Comparison of ENCODE assay signal across 16 mouse cellular contexts in the genomic region with DNA sequence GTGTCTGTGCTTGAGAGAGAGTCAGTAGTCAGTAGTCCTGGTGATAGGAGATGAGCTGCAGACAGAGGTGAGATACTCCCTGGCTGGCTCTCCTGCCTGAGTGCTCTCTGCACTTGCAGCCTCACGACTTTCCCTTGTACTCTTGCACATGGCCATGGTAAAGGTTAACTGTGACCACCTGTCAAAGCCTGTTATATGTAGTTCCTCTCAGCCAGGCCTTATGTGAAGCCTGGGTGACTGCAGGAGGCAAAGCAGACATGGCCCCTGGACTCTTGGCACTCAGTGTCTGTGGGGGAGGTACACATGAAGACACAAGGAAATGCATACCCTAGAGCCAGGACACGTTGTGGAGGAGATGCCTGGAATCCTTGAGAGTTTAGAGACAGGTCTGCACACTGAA. TPM values are rescaled to one million over a fixed set of nuclear protein-coding genes. Genes with fewer than 3 reads are reported as not detected.
DNase-seq lines count a peak whose midpoint lies in the region; ATAC-seq lines count a peak whose summit lies in the region.
"Had no signal": no experiment of that assay in that cellular context is flagged by ENCODE, and none has a peak within 500 bp of the region (broad histone marks: within the 10 kb centered on the region; RNA-seq: fewer than 3 reads in every experiment).

No protein-coding gene starts in this region.

- DNase-seq in hindbrain, embryonic 10.5 days (ENCODE audit: low spot score) = peak; percentile 12
- peak; percentile 20 for DNase-seq in embryonic facial prominence, embryonic 10.5 days (ENCODE audit: low spot score)
- DNase-seq in limb, embryonic 11.5 days (ENCODE audit: low spot score) = peak; percentile 37
- no peak for DNase-seq in left cerebral cortex, postnatal 14 days (ENCODE audit: low spot score in 2 of 2)
- DNase-seq in heart, adult 8-10 months (ENCODE audit: low spot score) = no peak
- DNase-seq: cerebellum, adult 11 months; heart, postnatal 36 days; lung, postnatal 4 days; right cerebral cortex, postnatal 4 days; thymus, adult 2 months had no signal

- H3K9ac ChIP-seq in hindbrain, embryonic 12.5 days = no peak overlapping the region
- no peak overlapping the region for H3K9ac ChIP-seq in kidney, embryonic 14.5 days (ENCODE audit: low read depth, low read length)
- H3K9ac ChIP-seq in limb, embryonic 11.5 days (ENCODE audit: low read length) = no peak overlapping the region
- H3K9ac ChIP-seq in midbrain, embryonic 13.5 days (replicated peaks) = no peak overlapping the region
- H3K9ac ChIP-seq: midbrain, embryonic 15.5 days had no signal

- H3K27me3 ChIP-seq in hindbrain, embryonic 10.5 days (ENCODE audit: insufficient read depth, poor library complexity, severe bottlenecking) = no peaks in the 10 kb centered on the region
- no peaks in the 10 kb centered on the region for H3K27me3 ChIP-seq in hindbrain, embryonic 12.5 days
- no peaks in the 10 kb centered on the region for H3K27me3 ChIP-seq in embryonic facial prominence, embryonic 10.5 days (replicated peaks; ENCODE audit: low read depth, poor library complexity, severe bottlenecking)
- H3K27me3 ChIP-seq in kidney, embryonic 14.5 days (ENCODE audit: control insufficient read depth, insufficient read depth, low read length) = no peaks in the 10 kb centered on the region
- no peaks in the 10 kb centered on the region for H3K27me3 ChIP-seq in limb, embryonic 11.5 days (ENCODE audit: control insufficient read depth, insufficient read depth, low read length)
- no peaks in the 10 kb centered on the region for H3K27me3 ChIP-seq in midbrain, embryonic 13.5 days
- H3K27me3 ChIP-seq: midbrain, embryonic 15.5 days had no signal

- no peak overlapping the region for H3K4me3 ChIP-seq in hindbrain, embryonic 10.5 days
- no peak overlapping the region for H3K4me3 ChIP-seq in hindbrain, embryonic 12.5 days
- H3K4me3 ChIP-seq in embryonic facial prominence, embryonic 10.5 days = no peak overlapping the region
- no peak overlapping the region for H3K4me3 ChIP-seq in kidney, embryonic 14.5 days (ENCODE audit: low read length)
- no peak overlapping the region for H3K4me3 ChIP-seq in limb, embryonic 11.5 days (ENCODE audit: low read depth, low read length)
- no peak overlapping the region for H3K4me3 ChIP-seq in midbrain, embryonic 13.5 days (replicated peaks)
- H3K4me3 ChIP-seq: erythroblast, embryonic 14.5 days; midbrain, embryonic 15.5 days had no signal

- H3K4me1 ChIP-seq in hindbrain, embryonic 10.5 days (replicated peaks) = peaks cover 13% of the 10 kb centered on the region
- H3K4me1 ChIP-seq in hindbrain, embryonic 12.5 days = peaks cover 3% of the 10 kb centered on the region
- H3K4me1 ChIP-seq in embryonic facial prominence, embryonic 10.5 days = peaks cover 12% of the 10 kb centered on the region
- peaks cover 16% of the 10 kb centered on the region for H3K4me1 ChIP-seq in kidney, embryonic 14.5 days (ENCODE audit: control insufficient read depth, insufficient read depth, low read length)
- H3K4me1 ChIP-seq in limb, embryonic 11.5 days (ENCODE audit: control insufficient read depth, insufficient read depth, low read length) = peaks cover 4% of the 10 kb centered on the region
- H3K4me1 ChIP-seq in midbrain, embryonic 13.5 days (replicated peaks) = peaks cover 8% of the 10 kb centered on the region

- no peak for ATAC-seq in hindbrain, embryonic 12.5 days (ENCODE audit: low FRiP score)
- peak; percentile 82 for ATAC-seq in kidney, embryonic 14.5 days (ENCODE audit: low FRiP score, low TSS enrichment)
- peak; percentile 35; the same call in 1 of the 2 replicates for ATAC-seq in limb, embryonic 11.5 days (ENCODE audit: insufficient number of reproducible peaks, low FRiP score, low TSS enrichment, low read depth)
- no peak for ATAC-seq in midbrain, embryonic 13.5 days
- ATAC-seq: midbrain, embryonic 15.5 days had no signal

- intact Hi-C loops in left cerebral cortex, postnatal 14 days (cut with DNase I) = no loop called here

- 0 out of 2 replicates have a peak overlapping the region, but pooled peaks have one; percentile 35 for H3K27ac ChIP-seq in hindbrain, embryonic 10.5 days
- H3K27ac ChIP-seq in hindbrain, embryonic 12.5 days = no peak overlapping the region
- H3K27ac ChIP-seq in embryonic facial prominence, embryonic 10.5 days (replicated peaks) = peak overlapping the region; percentile 51; the same call in 1 of the 2 replicates
- peak overlapping the region; percentile 73 for H3K27ac ChIP-seq in kidney, embryonic 14.5 days (ENCODE audit: low read depth, low read length)
- H3K27ac ChIP-seq in limb, embryonic 11.5 days (replicated peaks; ENCODE audit: low read depth, low read length) = 0 out of 2 replicates have a peak overlapping the region, but pooled peaks have one; percentile 36
- H3K27ac ChIP-seq in midbrain, embryonic 13.5 days = no peak overlapping the region
- H3K27ac ChIP-seq: midbrain, embryonic 15.5 days had no signal

- H3K9me3 ChIP-seq in hindbrain, embryonic 10.5 days = 0 out of 2 replicates have a peak, but pooled peaks cover 5% of the 10 kb centered on the region
- no peaks in the 10 kb centered on the region for H3K9me3 ChIP-seq in hindbrain, embryonic 12.5 days (replicated peaks)
- H3K9me3 ChIP-seq in embryonic facial prominence, embryonic 10.5 days = peaks cover 8% of the 10 kb centered on the region; the same call in 1 of the 2 replicates
- H3K9me3 ChIP-seq in kidney, embryonic 14.5 days (ENCODE audit: control insufficient read depth, low read length) = no peaks in the 10 kb centered on the region
- no peaks in the 10 kb centered on the region for H3K9me3 ChIP-seq in limb, embryonic 11.5 days (ENCODE audit: control insufficient read depth, low read length)
- H3K9me3 ChIP-seq in midbrain, embryonic 13.5 days = peaks cover 3% of the 10 kb centered on the region; the same call in 1 of the 2 replicates
- H3K9me3 ChIP-seq: midbrain, embryonic 15.5 days had no signal

- 35% methylated on average over 2 of the region's 2 CpGs for WGBS in hindbrain, embryonic 10.5 days
- WGBS in hindbrain, embryonic 12.5 days = 28% methylated on average over 2 of the region's 2 CpGs
- 23% methylated on average over 2 of the region's 2 CpGs for WGBS in embryonic facial prominence, embryonic 10.5 days
- 0% methylated on average over 2 of the region's 2 CpGs for WGBS in kidney, embryonic 14.5 days
- WGBS in limb, embryonic 11.5 days = 31% methylated on average over 2 of the region's 2 CpGs
- WGBS in midbrain, embryonic 13.5 days = 50% methylated on average over 2 of the region's 2 CpGs

- H3K36me3 ChIP-seq in hindbrain, embryonic 10.5 days = no peaks in the 10 kb centered on the region
- no peaks in the 10 kb centered on the region for H3K36me3 ChIP-seq in hindbrain, embryonic 12.5 days
- no peaks in the 10 kb centered on the region for H3K36me3 ChIP-seq in embryonic facial prominence, embryonic 10.5 days (replicated peaks)
- no peaks in the 10 kb centered on the region for H3K36me3 ChIP-seq in kidney, embryonic 14.5 days (ENCODE audit: control insufficient read depth, insufficient read depth, low read length)
- no peaks in the 10 kb centered on the region for H3K36me3 ChIP-seq in limb, embryonic 11.5 days (ENCODE audit: control insufficient read depth, insufficient read depth, low read length)
- no peaks in the 10 kb centered on the region for H3K36me3 ChIP-seq in midbrain, embryonic 13.5 days
- H3K36me3 ChIP-seq: midbrain, embryonic 15.5 days had no signal

- H3K4me2 ChIP-seq in hindbrain, embryonic 12.5 days (replicated peaks) = no peak overlapping the region
- H3K4me2 ChIP-seq in kidney, embryonic 14.5 days (replicated peaks; ENCODE audit: low read depth, low read length) = no peak overlapping the region
- H3K4me2 ChIP-seq in limb, embryonic 11.5 days (ENCODE audit: low read depth, severe bottlenecking) = no peak overlapping the region
- no peak overlapping the region for H3K4me2 ChIP-seq in midbrain, embryonic 13.5 days (replicated peaks)
- H3K4me2 ChIP-seq: midbrain, embryonic 15.5 days had no signal

RNA-seq across cellular contexts. Expression of gene Kl, which starts 40.3 kb away (rescaled TPM):
- polyA plus RNA-seq in hindbrain, embryonic 10.5 days (2016; fragmentation: Nextera tagmentation; extraction: Ambion mirVana) = not detected in 2 replicates
- polyA plus RNA-seq in hindbrain, embryonic 12.5 days (2016; fragmentation: Nextera tagmentation; extraction: Ambion mirVana) = 0.31 TPM in 2 replicates
- polyA plus RNA-seq in embryonic facial prominence, embryonic 10.5 days (2016; fragmentation: Nextera tagmentation; extraction: Ambion mirVana) = 0.06 TPM in 1 of 2 replicates, not detected in the other
- polyA plus RNA-seq in kidney, embryonic 14.5 days (2014; fragmentation: Nextera tagmentation; extraction: Ambion mirVana) = 0.30 and 2.2 TPM in 2 replicates
- 0.04 and 0.07 TPM in 2 replicates for polyA plus RNA-seq in limb, embryonic 11.5 days (2014; fragmentation: Nextera tagmentation; extraction: Ambion mirVana)
- 0.59 and 0.67 TPM in 2 replicates for polyA plus RNA-seq in midbrain, embryonic 13.5 days (2015; fragmentation: Nextera tagmentation; extraction: Ambion mirVana)
- 1 to 10 TPM; 2.9 to 3.3 TPM for total RNA-seq in left cerebral cortex, postnatal 14 days (2021)
- under 1 TPM in 3 of 4 experiments, not detected in 1; 0.05 to 0.09 (median 0.06) TPM for total RNA-seq in heart, adult 8-10 months (2022)
- total RNA-seq: MEL had no signal
- polyA plus RNA-seq: erythroblast, embryonic 14.5 days had no signal

Comparison
In these comparisons a context has a peak if more than half of its experiments do, and no peak if none do; other contexts are left out.
1. H3K27ac ChIP-seq: peak in hindbrain, embryonic 10.5 days (single experiment), embryonic facial prominence, embryonic 10.5 days (single experiment), kidney, embryonic 14.5 days (single experiment) and limb, embryonic 11.5 days (single experiment); none in hindbrain, embryonic 12.5 days (single experiment) and midbrain, embryonic 13.5 days (single experiment).
2. DNase-seq: peak in hindbrain, embryonic 10.5 days (single experiment), embryonic facial prominence, embryonic 10.5 days (single experiment) and limb, embryonic 11.5 days (single experiment); none in left cerebral cortex, postnatal 14 days (0 of 2) and heart, adult 8-10 months (single experiment).
3. ATAC-seq: peak in kidney, embryonic 14.5 days (single experiment) and limb, embryonic 11.5 days (single experiment); none in hindbrain, embryonic 12.5 days (single experiment) and midbrain, embryonic 13.5 days (single experiment).